Mouse (Mus musculus): ENCODE measurements around the gene Ctdspl2.

Gene Ctdspl2

DNA sequence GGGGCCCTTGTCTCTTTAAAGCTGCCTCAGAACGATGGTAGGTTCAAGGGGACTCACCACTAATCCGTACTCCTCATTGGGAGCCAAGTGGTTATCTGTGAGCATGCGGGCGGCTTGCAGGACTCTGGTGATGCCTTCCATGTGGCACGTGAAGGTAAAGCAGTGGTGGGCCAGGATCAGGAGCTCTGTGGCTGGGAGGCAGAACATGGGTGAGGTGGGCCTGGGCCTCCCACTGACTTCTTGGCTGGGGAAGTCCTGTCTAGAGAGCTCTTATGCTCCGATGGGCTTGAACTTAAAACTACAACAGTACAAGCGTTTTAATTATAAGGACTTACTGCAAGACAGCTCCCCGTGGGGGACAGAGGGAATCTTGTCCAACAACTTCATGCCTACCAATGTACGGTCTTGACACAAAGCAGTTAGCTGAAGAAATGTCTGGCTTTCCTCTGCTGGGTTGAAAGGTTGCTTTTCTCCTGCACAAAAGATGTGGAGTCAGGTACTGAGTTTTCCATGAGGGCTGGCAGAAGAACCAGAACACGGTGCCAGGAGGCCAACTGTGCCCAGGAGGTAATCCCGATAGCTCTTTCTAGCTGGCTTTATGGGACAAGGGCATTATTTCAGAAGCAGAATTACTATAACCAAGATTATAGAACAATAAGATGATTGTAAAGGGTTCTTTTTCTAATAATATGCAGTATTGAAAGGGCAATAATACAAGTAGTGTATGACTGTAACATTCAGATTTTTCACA lies 103.7 kb downstream of the Ctdspl2 start:
- no peak for DNase-seq (ENCODE audit: low spot score in 2 of 2)

All from right cerebral cortex, postnatal 36 days (tissue).